Comparison of ENCODE assay signal across 19 mouse cellular contexts in the genomic region with DNA sequence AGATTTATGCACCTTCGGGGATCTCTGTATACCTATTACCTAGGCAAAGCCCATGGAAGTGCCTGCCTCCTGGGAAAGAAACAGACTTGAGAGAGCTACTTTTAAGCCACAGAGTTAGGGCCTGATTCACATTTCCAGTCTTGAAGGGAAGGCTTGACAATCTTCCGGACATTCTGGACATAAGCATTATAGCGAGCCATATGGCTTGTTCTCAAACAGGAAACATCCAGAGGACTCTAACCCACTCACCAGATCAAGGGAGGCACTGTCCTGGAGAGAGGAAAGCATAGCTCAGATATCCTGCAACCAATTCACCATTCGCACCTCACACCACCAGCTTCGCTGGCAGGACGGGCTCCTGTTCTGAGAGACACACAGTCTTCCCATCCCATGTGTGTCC.
"Had no signal": no experiment of that assay in that cellular context is flagged by ENCODE, and none has a peak within 500 bp of the region (broad histone marks: within the 10 kb centered on the region; RNA-seq: fewer than 3 reads in every experiment).

No protein-coding gene starts in this region.

- H3K4me3 ChIP-seq: heart, embryonic 10.5 days; heart, embryonic 12.5 days; hindbrain, embryonic 13.5 days; hindbrain, embryonic 15.5 days; kidney, embryonic 15.5 days; limb, embryonic 13.5 days; limb, embryonic 15.5 days; liver, embryonic 12.5 days had no signal

- DNase-seq: forebrain, postnatal 0 days; gastrocnemius, postnatal 14 days; gastrocnemius, postnatal 36 days; heart, adult 11 months; heart, postnatal 10 days; heart, postnatal 36 days; layer of hippocampus, adult 9-11 months; layer of hippocampus, postnatal 36 days had no signal

- H3K27ac ChIP-seq: heart, embryonic 10.5 days; hindbrain, embryonic 13.5 days; hindbrain, embryonic 15.5 days; hindbrain, postnatal 0 days; kidney, embryonic 15.5 days; kidney, postnatal 0 days; limb, embryonic 13.5 days; limb, embryonic 15.5 days; liver, embryonic 12.5 days; liver, embryonic 14.5 days had no signal

- H3K4me1 ChIP-seq: kidney, embryonic 15.5 days; liver, embryonic 12.5 days had no signal
